Mouse (Mus musculus): ENCODE measurements around the gene Mapk9. TPM values are rescaled to one million over a fixed set of nuclear protein-coding genes. Genes with fewer than 3 reads are reported as not detected.

Gene Mapk9
- total and polyA plus RNA-seq, 2 experiments from 2014 or later = 70.4 to 124 TPM

- ATAC-seq (peak; percentile 90), DNase-seq (ENCODE audit: low spot score) (peak; percentile 90)
- no peaks in the 10 kb centered on the region for H3K36me3 ChIP-seq (ENCODE audit: insufficient read depth, low read length)
- peak; percentile 51 for TF ChIP-seq CTCF (IDR thresholded peaks at IDR 0.05; ENCODE audit: low read depth)
- peaks cover 5% of the 10 kb centered on the region; the same call in 1 of the 2 replicates for H3K9me3 ChIP-seq (ENCODE audit: low read length)
- H3K4me3 ChIP-seq (ENCODE audit: low read length) = peak within 1 kb of the TSS; percentile 71
- H3K27me3 ChIP-seq (ENCODE audit: insufficient read depth, low read length) = no peaks in the 10 kb centered on the region
- H3K4me1 ChIP-seq (ENCODE audit: insufficient read depth, low read length) = no peaks in the 10 kb centered on the region
- peak within 1 kb of the TSS; percentile 90 for H3K4me2 ChIP-seq (ENCODE audit: low read depth, low read length)
- peak within 1 kb of the TSS; percentile 72; the same call in 1 of the 2 replicates for H3K27ac ChIP-seq
- H3K9ac ChIP-seq (replicated peaks; ENCODE audit: low read length) = peak within 1 kb of the TSS; percentile 80
- WGBS = 4% methylated on average over 91 of the region's 99 CpGs
Measured at GRCm38 (mm10) chr11:49901659-49902458, 55.3 kb downstream of the Mapk9 start, which contains the start of gene Rasgef1c. Rasgef1c (plus strand) TSS chr11:49901835.

- Histone ChIP-seq H3K27ac (no peak overlapping the region; the same call in 1 of the 2 replicates), H3K27me3 (ENCODE audit: insufficient read depth, low read length) (no peaks in the 10 kb centered on the region), H3K4me1 (ENCODE audit: insufficient read depth, low read length) (no peaks in the 10 kb centered on the region), H3K9ac (replicated peaks; ENCODE audit: low read length) (no peak overlapping the region), H3K36me3 (ENCODE audit: insufficient read depth, low read length) (no peaks in the 10 kb centered on the region), H3K4me3 (ENCODE audit: low read length) (no peak overlapping the region), H3K4me2 (ENCODE audit: low read depth, low read length) (peak overlapping the region; percentile 90), H3K9me3 (ENCODE audit: low read length) (no peaks in the 10 kb centered on the region)
- TF ChIP-seq CTCF (IDR thresholded peaks at IDR 0.05; ENCODE audit: low read depth) = peak; percentile 88
- peak; percentile 42; the same call in 1 of the 2 replicates for ATAC-seq
- peak; percentile 72 for DNase-seq (ENCODE audit: low spot score)
- WGBS = 14% methylated on average over 7 of the region's 7 CpGs
Measured at GRCm38 (mm10) chr11:49903333-49903732, 56.8 kb downstream of the Mapk9 start.

GRCm38 (mm10) chr11:49918521-49919180, 72.1 kb downstream of the Mapk9 start:
- Histone ChIP-seq H3K36me3 (ENCODE audit: insufficient read depth, low read length) (no peaks in the 10 kb centered on the region), H3K9me3 (ENCODE audit: low read length) (no peaks in the 10 kb centered on the region), H3K4me3 (ENCODE audit: low read length) (no peak overlapping the region), H3K4me1 (ENCODE audit: insufficient read depth, low read length) (peaks cover 8% of the 10 kb centered on the region), H3K27ac (peak overlapping the region; percentile 65; the same call in 1 of the 2 replicates), H3K27me3 (ENCODE audit: insufficient read depth, low read length) (no peaks in the 10 kb centered on the region), H3K4me2 (ENCODE audit: low read depth, low read length) (0 out of 2 replicates have a peak overlapping the region, but pooled peaks have one; percentile 13), H3K9ac (replicated peaks; ENCODE audit: low read length) (no peak overlapping the region)
- no peak for TF ChIP-seq CTCF (IDR thresholded peaks at IDR 0.05; ENCODE audit: low read depth)
- DNase-seq (ENCODE audit: low spot score) = peak; percentile 63
- 26% methylated on average over 15 of the region's 15 CpGs for WGBS
- peak; percentile 77 for ATAC-seq

GRCm38 (mm10) chr11:49919304-49919703, 72.8 kb downstream of the Mapk9 start:
- H3K27me3 ChIP-seq (ENCODE audit: insufficient read depth, low read length) = no peaks in the 10 kb centered on the region
- H3K4me3 ChIP-seq (ENCODE audit: low read length) = no peak overlapping the region
- no peaks in the 10 kb centered on the region for H3K36me3 ChIP-seq (ENCODE audit: insufficient read depth, low read length)
- WGBS = 90% methylated on average over 6 of the region's 6 CpGs
- peak overlapping the region; percentile 65; the same call in 1 of the 2 replicates for H3K27ac ChIP-seq
- no peak overlapping the region for H3K9ac ChIP-seq (replicated peaks; ENCODE audit: low read length)
- no peaks in the 10 kb centered on the region for H3K9me3 ChIP-seq (ENCODE audit: low read length)
- ATAC-seq (no peak), DNase-seq (ENCODE audit: low spot score) (no peak)
- TF ChIP-seq CTCF (IDR thresholded peaks at IDR 0.05; ENCODE audit: low read depth) = no peak
- H3K4me2 ChIP-seq (ENCODE audit: low read depth, low read length) = no peak overlapping the region
- H3K4me1 ChIP-seq (ENCODE audit: insufficient read depth, low read length) = peaks cover 8% of the 10 kb centered on the region

GRCm38 (mm10) chr11:49923539-49923938, 77.0 kb downstream of the Mapk9 start:
- no peak for TF ChIP-seq CTCF (IDR thresholded peaks at IDR 0.05; ENCODE audit: low read depth)
- no peaks in the 10 kb centered on the region for H3K36me3 ChIP-seq (ENCODE audit: insufficient read depth, low read length)
- WGBS = 84% methylated on average over 9 of the region's 9 CpGs

GRCm38 (mm10) chr11:49926183-49926582, 79.6 kb downstream of the Mapk9 start:
- no peak overlapping the region for H3K4me2 ChIP-seq (ENCODE audit: low read depth, low read length)
- no peak for ATAC-seq
- H3K27ac ChIP-seq = no peak overlapping the region

More at GRCm38 (mm10) chr11:49923539-49923938, 77.0 kb downstream of the Mapk9 start:
- Histone ChIP-seq H3K4me1 (ENCODE audit: insufficient read depth, low read length) (peaks cover 10% of the 10 kb centered on the region), H3K27me3 (ENCODE audit: insufficient read depth, low read length) (no peaks in the 10 kb centered on the region), H3K4me3 (ENCODE audit: low read length) (no peak overlapping the region), H3K9ac (replicated peaks; ENCODE audit: low read length) (no peak overlapping the region), H3K27ac (no peak overlapping the region), H3K9me3 (ENCODE audit: low read length) (no peaks in the 10 kb centered on the region), H3K4me2 (ENCODE audit: low read depth, low read length) (no peak overlapping the region)
- no peak for ATAC-seq
- no peak for DNase-seq (ENCODE audit: low spot score)

More at GRCm38 (mm10) chr11:49926183-49926582, 79.6 kb downstream of the Mapk9 start:
- no peak for TF ChIP-seq CTCF (IDR thresholded peaks at IDR 0.05; ENCODE audit: low read depth)
- H3K27me3 ChIP-seq (ENCODE audit: insufficient read depth, low read length) = no peaks in the 10 kb centered on the region
- no peaks in the 10 kb centered on the region for H3K9me3 ChIP-seq (ENCODE audit: low read length)
- no peak overlapping the region for H3K9ac ChIP-seq (replicated peaks; ENCODE audit: low read length)
- peaks cover 8% of the 10 kb centered on the region for H3K4me1 ChIP-seq (ENCODE audit: insufficient read depth, low read length)
- WGBS = 83% methylated on average over 7 of the region's 7 CpGs
- DNase-seq (ENCODE audit: low spot score) = no peak
- H3K4me3 ChIP-seq (ENCODE audit: low read length) = no peak overlapping the region
- H3K36me3 ChIP-seq (ENCODE audit: insufficient read depth, low read length) = no peaks in the 10 kb centered on the region

Data from hindbrain, postnatal 0 days (tissue).